Mouse (Mus musculus) bone marrow macrophage, adult 2 months (primary cell): ENCODE measurements around the gene Map10. TPM values are rescaled to one million over a fixed set of nuclear protein-coding genes. Genes with fewer than 3 reads are reported as not detected.

Experiments used
- H3K27ac ChIP-seq: 2 replicates; pipeline ENCODE4 v1.5.1; 2012; ENCODE audit warnings: low read depth, low read length; ENCODE audit not compliant: insufficient read depth
- H3K4me1 ChIP-seq: 2 replicates; pipeline ENCODE4 v1.6.1; 2012; ENCODE audit warnings: low read length; ENCODE audit not compliant: control insufficient read depth, insufficient read depth
- H3K4me3 ChIP-seq: 2 replicates; pipeline ENCODE4 v1.5.1; 2012; ENCODE audit warnings: mild to moderate bottlenecking, low read length, moderate library complexity; ENCODE audit not compliant: insufficient read depth
- CTCF ChIP-seq: IDR thresholded peaks from 2 replicates; pipeline ENCODE4 v1.5.1; 2012; ENCODE audit warnings: low read depth, mild to moderate bottlenecking, low read length, moderate library complexity
- POLR2A ChIP-seq: IDR thresholded peaks from 2 replicates; pipeline ENCODE4 v1.6.1; 2012; ENCODE audit warnings: mild to moderate bottlenecking, low read depth, low read length, borderline replicate concordance
- polyA plus RNA-seq: library from polyadenylated mRNA; stranded (reverse); fragments of >200 nt; gene quantifications from 2 replicates; pipeline ENCODE4 v1.2.4, GENCODE M21; 2012; ENCODE audit not compliant: missing spikeins, insufficient read depth, insufficient read length

The Map10 gene
- 0.92 and 1.2 TPM in 2 replicates for polyA plus RNA-seq

GRCm38 (mm10) chr8:125669700-125670195, at the start of gene Map10:
Gene Map10, plus strand, starts transcription at chr8:125669818.
- Histone ChIP-seq H3K27ac (no peak within 1 kb of the TSS), H3K4me3 (peak within 1 kb of the TSS; percentile 18; the same call in 1 of the 2 replicates), H3K4me1 (peaks cover 8% of the 10 kb centered on the region)
- TF ChIP-seq CTCF (no peak), POLR2A (no peak)

GRCm38 (mm10) chr8:125620301-125620700, 49.3 kb upstream of the Map10 start:
- Histone ChIP-seq H3K4me3 (no peak overlapping the region), H3K27ac (no peak overlapping the region), H3K4me1 (peaks cover 17% of the 10 kb centered on the region)
- TF ChIP-seq POLR2A (no peak), CTCF (no peak)

- H3K27ac ChIP-seq, result no peak overlapping the region
- no peak overlapping the region for H3K4me3 ChIP-seq
- peaks cover 15% of the 10 kb centered on the region for H3K4me1 ChIP-seq
- no peak for TF ChIP-seq CTCF
- TF ChIP-seq POLR2A, result no peak
Observed at GRCm38 (mm10) chr8:125624287-125624686, 45.3 kb upstream of the Map10 start.

- no peak for TF ChIP-seq CTCF
- TF ChIP-seq POLR2A, result no peak
- H3K4me3 ChIP-seq, result no peak overlapping the region
- no peak overlapping the region for H3K27ac ChIP-seq
- 0 out of 2 replicates have a peak, but pooled peaks cover 2% of the 10 kb centered on the region for H3K4me1 ChIP-seq
Observed at GRCm38 (mm10) chr8:125626381-125626780, 43.2 kb upstream of the Map10 start.

GRCm38 (mm10) chr8:125628834-125629233, 40.8 kb upstream of the Map10 start:
- TF ChIP-seq POLR2A (no peak), CTCF (no peak)
- no peak overlapping the region for H3K27ac ChIP-seq
- 0 out of 2 replicates have a peak, but pooled peaks cover 2% of the 10 kb centered on the region for H3K4me1 ChIP-seq
- H3K4me3 ChIP-seq, result no peak overlapping the region

- Histone ChIP-seq H3K4me3 (no peak overlapping the region), H3K27ac (no peak overlapping the region)
Observed at GRCm38 (mm10) chr8:125638411-125639058, 31.1 kb upstream of the Map10 start.

GRCm38 (mm10) chr8:125639631-125640030, 30.0 kb upstream of the Map10 start:
- TF ChIP-seq POLR2A, result no peak
- TF ChIP-seq CTCF, result no peak
- Histone ChIP-seq H3K4me1 (peaks cover 22% of the 10 kb centered on the region), H3K27ac (peak overlapping the region; percentile 19; the same call in 1 of the 2 replicates), H3K4me3 (no peak overlapping the region)

More at GRCm38 (mm10) chr8:125638411-125639058, 31.1 kb upstream of the Map10 start:
- TF ChIP-seq POLR2A (no peak), CTCF (no peak)
- H3K4me1 ChIP-seq, result peaks cover 22% of the 10 kb centered on the region

GRCm38 (mm10) chr8:125640766-125641165, 28.9 kb upstream of the Map10 start:
- Histone ChIP-seq H3K27ac (peak overlapping the region; percentile 19), H3K4me1 (peaks cover 22% of the 10 kb centered on the region), H3K4me3 (no peak overlapping the region)
- TF ChIP-seq POLR2A (no peak), CTCF (no peak)

- TF ChIP-seq CTCF (no peak), POLR2A (no peak)
- Histone ChIP-seq H3K27ac (no peak overlapping the region), H3K4me1 (peaks cover 22% of the 10 kb centered on the region), H3K4me3 (no peak overlapping the region)
Observed at GRCm38 (mm10) chr8:125641808-125642207, 27.8 kb upstream of the Map10 start.

GRCm38 (mm10) chr8:125645757-125646478, 23.7 kb upstream of the Map10 start:
- no peak overlapping the region for H3K4me3 ChIP-seq
- peaks cover 35% of the 10 kb centered on the region for H3K4me1 ChIP-seq
- TF ChIP-seq CTCF (no peak), POLR2A (no peak)
- no peak overlapping the region for H3K27ac ChIP-seq
